Mouse (Mus musculus) olfactory bulb, adult 2 months (tissue): ENCODE data around the gene Olfr1366. TPM values are rescaled to one million over a fixed set of nuclear protein-coding genes. Genes with fewer than 3 reads are reported as not detected.

Experiments used
- H3K27ac ChIP-seq: fragments of 200-500 bp; 2 replicates; pipeline ENCODE4 v1.5.1; 2012; ENCODE audit warnings: low read depth, low read length; ENCODE audit not compliant: insufficient read depth
- H3K4me1 ChIP-seq: fragments of 200-500 bp; 2 replicates; pipeline ENCODE4 v1.6.1; 2012; ENCODE audit warnings: low read length; ENCODE audit not compliant: control insufficient read depth, insufficient read depth
- H3K4me3 ChIP-seq: fragments of 200-500 bp; 2 replicates; pipeline ENCODE4 v1.5.1; 2012; ENCODE audit warnings: mild to moderate bottlenecking, low read depth, low read length, moderate library complexity; ENCODE audit not compliant: insufficient read depth
- CTCF ChIP-seq: fragments of 200-500 bp; IDR thresholded peaks from 2 replicates; pipeline ENCODE4 v1.5.1; 2012; ENCODE audit warnings: low read depth, mild to moderate bottlenecking, low read length, moderate library complexity; ENCODE audit not compliant: insufficient read depth
- POLR2A ChIP-seq: fragments of 200-500 bp; IDR thresholded peaks from 2 replicates; pipeline ENCODE4 v1.6.1; 2012; ENCODE audit warnings: mild to moderate bottlenecking, low read depth, low read length, moderate library complexity; ENCODE audit not compliant: insufficient read depth
- WGBS: fragments of 180-500 bp; shearing (Covaris S2); methylation state at CpG from one replicate; pipeline ENCODE4 v1.1.7; 2018; 5-methylcytosine and 5-hydroxymethylcytosine counted together
- polyA plus RNA-seq: library from polyadenylated mRNA; stranded (reverse); fragments of >200 nt; gene quantifications from 2 replicates; pipeline ENCODE4 v1.2.4, GENCODE M21; 2012; ENCODE audit warnings: low replicate concordance; ENCODE audit not compliant: missing spikeins, insufficient read depth, insufficient read length

Gene Olfr1366
- polyA plus RNA-seq, 1 experiment, result not detected

DNA sequence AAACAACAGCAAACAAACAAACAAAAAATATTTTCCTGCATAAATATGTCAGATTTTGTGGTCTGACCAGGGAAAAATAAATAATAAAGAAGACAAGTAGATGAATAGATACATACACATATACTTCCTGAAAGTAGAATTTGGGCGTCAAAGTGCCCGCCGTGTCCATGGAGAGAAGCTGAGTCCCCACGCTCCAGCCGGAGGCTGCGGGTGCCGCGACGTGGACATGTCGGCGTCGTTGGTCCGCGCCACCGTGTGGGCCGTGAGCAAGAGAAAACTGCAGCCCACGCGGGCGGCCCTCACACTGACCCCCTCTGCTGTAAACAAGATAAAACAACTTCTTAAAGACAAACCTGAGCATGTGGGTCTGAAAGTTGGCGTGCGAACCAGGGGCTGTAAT, 47.5 kb downstream of the Olfr1366 start, which contains the start of gene AK157302:
Gene AK157302, plus strand, starts transcription at position 144 of the 400 bp plus-strand sequence.
- TF ChIP-seq CTCF, result no peak
- TF ChIP-seq POLR2A, result no peak
- no peak within 1 kb of the TSS for H3K4me3 ChIP-seq
- 95% methylated on average over 21 of the region's 21 CpGs for WGBS
- no peak within 1 kb of the TSS for H3K27ac ChIP-seq
- H3K4me1 ChIP-seq, result no peaks in the 10 kb centered on the region

DNA sequence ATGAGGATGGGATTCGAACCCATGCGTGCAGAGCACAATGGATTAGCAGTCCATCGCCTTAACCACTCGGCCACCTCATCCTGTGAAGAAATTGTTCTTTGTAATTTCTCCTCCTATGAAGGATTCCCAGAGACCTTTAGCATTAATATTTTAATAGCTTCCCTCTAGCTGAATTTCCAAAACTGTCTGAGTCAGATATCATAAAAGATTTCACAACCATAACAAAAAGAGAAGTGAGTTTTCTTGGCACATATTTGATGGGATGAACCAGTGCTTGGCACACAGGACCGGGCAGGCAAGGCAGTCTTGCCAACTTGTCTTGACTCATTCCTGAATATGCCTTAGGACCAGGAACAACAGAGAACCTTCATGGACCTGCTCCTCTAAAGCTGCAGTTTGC, 49.8 kb downstream of the Olfr1366 start:
- TF ChIP-seq POLR2A, result no peak
- no peak for TF ChIP-seq CTCF
- Histone ChIP-seq H3K4me3 (no peak overlapping the region), H3K4me1 (no peaks in the 10 kb centered on the region), H3K27ac (no peak overlapping the region)
- WGBS, result 93% methylated on average over 5 of the region's 5 CpGs

DNA sequence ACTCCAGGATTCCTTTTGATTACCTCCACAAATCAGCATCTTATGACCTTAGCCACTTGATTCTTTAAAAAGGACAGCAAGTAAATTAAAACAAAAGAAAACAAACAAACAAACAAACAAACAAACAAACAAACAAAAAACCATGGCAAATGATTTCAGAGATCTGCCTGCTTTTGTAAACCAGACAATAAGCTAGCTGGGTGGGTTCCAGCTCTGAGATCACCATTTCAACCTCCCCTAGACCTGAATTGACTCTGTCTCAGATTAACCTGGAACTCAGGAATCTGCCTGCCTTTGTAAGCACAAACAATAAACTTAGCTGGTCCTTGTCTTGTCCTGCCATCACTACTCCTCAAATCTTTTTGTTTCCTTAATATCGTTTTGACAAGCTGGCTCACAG, 55.7 kb downstream of the Olfr1366 start:
- Histone ChIP-seq H3K27ac (no peak overlapping the region), H3K4me3 (no peak overlapping the region), H3K4me1 (no peaks in the 10 kb centered on the region)
- TF ChIP-seq CTCF, result no peak
- TF ChIP-seq POLR2A, result no peak
- 97% methylated on average over 1 of the region's 1 CpGs for WGBS

Other genes starting within 250 kb of the Olfr1366 start
- not detected in 2 replicates for gene Gpx6, start 230.7 kb downstream of the Olfr1366 start, polyA plus RNA-seq
- gene Olfr1367, start 195.9 kb downstream of the Olfr1366 start, polyA plus RNA-seq, result not detected in 2 replicates
- gene Zscan12, start 180.0 kb downstream of the Olfr1366 start, polyA plus RNA-seq, result not detected in 2 replicates
- 126 TPM in 1 of 2 replicates, not detected in the other for gene Zkscan3, start 140.1 kb downstream of the Olfr1366 start, polyA plus RNA-seq
- gene Pgbd1, start 101.8 kb downstream of the Olfr1366 start, polyA plus RNA-seq, result not detected in 2 replicates
- not detected in 2 replicates for gene Zscan26, start 89.1 kb downstream of the Olfr1366 start, polyA plus RNA-seq
- not detected in 2 replicates for gene Nkapl, start 74.3 kb downstream of the Olfr1366 start, polyA plus RNA-seq
- not detected in 2 replicates for gene Zkscan4, start 63.9 kb downstream of the Olfr1366 start, polyA plus RNA-seq
- not detected in 2 replicates for gene Gm10065, start 63.4 kb downstream of the Olfr1366 start, polyA plus RNA-seq
- not detected in 2 replicates for gene AK157302, start 47.6 kb downstream of the Olfr1366 start, polyA plus RNA-seq
- not detected in 2 replicates for gene Gm11273, start 41.4 kb downstream of the Olfr1366 start, polyA plus RNA-seq
- gene Zkscan8, start 11.7 kb downstream of the Olfr1366 start, polyA plus RNA-seq, result not detected in 2 replicates
- gene Olfr1535, start 17.1 kb upstream of the Olfr1366 start, polyA plus RNA-seq, result not detected in 2 replicates
- gene Olfr1364, start 39.0 kb upstream of the Olfr1366 start, polyA plus RNA-seq, result not detected in 2 replicates
- gene Olfr1362, start 71.2 kb upstream of the Olfr1366 start, polyA plus RNA-seq, result not detected in 2 replicates
- gene Olfr11, start 99.7 kb upstream of the Olfr1366 start, polyA plus RNA-seq, result not detected in 2 replicates
- gene Olfr1361, start 120.6 kb upstream of the Olfr1366 start, polyA plus RNA-seq, result not detected in 2 replicates
- not detected in 2 replicates for gene Olfr1360, start 134.6 kb upstream of the Olfr1366 start, polyA plus RNA-seq
- gene Olfr1359, start 155.3 kb upstream of the Olfr1366 start, polyA plus RNA-seq, result not detected in 2 replicates
- not detected in 2 replicates for gene Hist1h2bl, start 173.3 kb upstream of the Olfr1366 start, polyA plus RNA-seq
- gene Hist1h2ai, start 173.6 kb upstream of the Olfr1366 start, polyA plus RNA-seq, result not detected in 2 replicates
- not detected in 2 replicates for gene Hist1h3h, start 174.9 kb upstream of the Olfr1366 start, polyA plus RNA-seq
- not detected in 2 replicates for gene Hist1h2bm, start 179.2 kb upstream of the Olfr1366 start, polyA plus RNA-seq
- not detected in 2 replicates for gene Hist1h4j, start 192.3 kb upstream of the Olfr1366 start, polyA plus RNA-seq
- not detected in 2 replicates for gene Hist1h4k, start 207.7 kb upstream of the Olfr1366 start, polyA plus RNA-seq
- gene Hist1h2ak, start 211.0 kb upstream of the Olfr1366 start, polyA plus RNA-seq, result not detected in 2 replicates
- not detected in 2 replicates for gene Hist1h2bn, start 211.3 kb upstream of the Olfr1366 start, polyA plus RNA-seq
- gene Hist1h1b, start 237.8 kb upstream of the Olfr1366 start, polyA plus RNA-seq, result not detected in 2 replicates
- gene Hist1h3i, start 240.6 kb upstream of the Olfr1366 start, polyA plus RNA-seq, result not detected in 2 replicates
- not detected in 2 replicates for gene Hist1h2an, start 244.4 kb upstream of the Olfr1366 start, polyA plus RNA-seq
- gene Hist1h2bp, start 244.7 kb upstream of the Olfr1366 start, polyA plus RNA-seq, result not detected in 2 replicates